Mouse (Mus musculus): Measurements from ENCODE around the gene Kcnc2.

- TF ChIP-seq CTCF (IDR thresholded peaks at IDR 0.05; ENCODE audit: low read depth, low read length) (no peak), POLR2A (IDR thresholded peaks at IDR 0.05; ENCODE audit: borderline replicate concordance, low read depth, low read length) (no peak)
Measured at GRCm38 (mm10) chr10:112484387-112485105, 213.6 kb downstream of the Kcnc2 start.

All from bone marrow macrophage, adult 2 months (primary cell).